Mouse (Mus musculus) layer of hippocampus, adult 9-10 months (tissue): ENCODE data around the gene Sept9.

ENCODE experiments used
- DNase-seq: peaks from one replicate; pipeline ENCODE4 v3.0.0; 2022; ENCODE audit warnings: low spot score

Sept9 gene

DNA sequence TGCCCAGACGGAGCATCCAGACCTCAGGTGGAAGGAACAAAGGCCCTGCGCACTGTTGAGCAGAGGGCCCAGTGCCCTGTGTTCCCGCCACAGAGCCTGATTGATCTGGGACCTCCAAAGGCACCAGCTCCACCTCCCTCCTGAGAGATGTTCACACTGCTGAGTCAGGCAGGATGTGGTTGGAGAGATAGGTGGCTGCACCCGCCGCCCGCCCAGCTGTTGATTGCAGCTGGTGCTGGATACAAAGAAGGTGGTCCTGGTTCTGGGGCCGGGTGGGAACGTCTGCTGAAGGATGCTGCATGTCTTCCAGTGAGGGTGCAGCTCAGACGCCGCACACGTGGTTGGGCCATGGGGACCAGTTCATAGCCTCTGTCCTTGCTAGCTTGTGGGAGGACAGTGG lies 93.0 kb downstream of the Sept9 start:
- DNase-seq: no peak

DNA sequence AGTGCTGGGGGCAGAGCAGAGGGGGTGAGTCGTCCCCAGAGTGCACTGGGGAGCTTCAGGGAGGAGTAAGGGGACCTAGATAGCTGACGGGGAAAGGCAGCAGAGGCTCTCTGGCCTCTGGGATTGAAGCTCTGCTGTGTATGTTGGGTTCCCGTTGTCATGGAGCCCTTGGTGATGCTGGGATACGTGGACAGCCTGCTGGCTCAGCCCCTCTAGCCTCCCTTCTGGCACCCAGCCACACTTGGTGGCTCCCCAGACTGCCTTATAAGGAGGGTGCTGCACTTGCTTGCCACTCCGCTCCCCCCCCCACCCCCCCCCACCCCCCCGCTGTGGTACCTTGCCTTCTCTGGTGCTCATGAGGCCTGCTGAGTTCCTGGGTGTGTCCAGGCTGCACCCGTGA lies 95.8 kb downstream of the Sept9 start:
- DNase-seq: no peak

DNA sequence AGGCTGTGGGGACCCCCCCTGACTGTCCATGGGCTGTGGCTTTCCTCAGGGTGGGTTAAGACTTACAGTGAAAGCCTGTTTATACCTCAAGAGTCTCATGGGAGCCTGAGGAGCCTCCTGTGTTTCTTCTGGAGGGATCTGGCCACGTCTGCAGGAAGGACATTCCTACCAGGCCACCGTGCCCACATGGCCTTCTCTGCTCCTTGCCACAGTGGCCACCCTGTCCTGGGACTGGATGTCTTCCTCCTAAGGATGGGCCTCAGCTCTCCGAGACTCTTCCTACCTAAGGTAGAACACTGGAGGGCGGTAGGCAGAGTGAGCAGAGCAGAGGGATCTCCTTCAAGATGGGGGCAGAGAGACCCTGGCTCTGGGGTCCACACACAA lies 96.6 kb downstream of the Sept9 start:
- DNase-seq: no peak

GRCm38 (mm10) chr11:117296500-117297189 lies 97.2 kb downstream of the Sept9 start:
- no peak for DNase-seq

DNA sequence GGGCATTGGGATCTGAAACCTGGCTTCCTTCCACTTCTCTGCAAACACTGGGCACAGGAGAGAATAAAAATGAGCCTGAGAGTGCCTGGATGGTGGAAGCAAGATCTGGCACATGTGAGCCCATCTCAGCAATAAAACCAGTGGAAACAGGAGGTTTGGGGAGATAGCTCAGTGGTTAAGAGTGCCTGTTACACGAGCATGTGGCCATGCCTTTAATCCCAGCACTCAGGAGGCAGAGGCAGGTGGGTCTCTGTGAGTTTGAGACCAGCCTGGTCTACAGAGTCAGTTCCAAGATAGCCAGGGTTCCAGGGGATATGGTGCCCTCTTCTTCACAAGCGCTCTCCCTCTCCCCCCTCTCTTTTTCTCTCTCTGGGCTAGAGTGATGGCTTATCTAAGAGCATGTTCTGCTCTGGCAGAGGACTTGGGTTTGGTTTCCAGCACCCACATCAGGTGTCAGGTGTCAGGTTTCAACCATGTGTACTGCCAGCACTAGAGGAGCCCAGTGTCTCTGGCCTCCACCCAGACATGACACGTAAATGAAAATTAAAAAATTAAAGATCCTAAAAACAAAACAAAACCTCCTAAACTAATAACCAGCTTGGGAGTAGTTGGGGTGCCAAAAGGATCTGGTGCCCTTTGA lies 97.8 kb downstream of the Sept9 start:
- DNase-seq: no peak

- DNase-seq: no peak
These were observed 100.3 kb downstream of the Sept9 start for GRCm38 (mm10) chr11:117299741-117300140.

DNA sequence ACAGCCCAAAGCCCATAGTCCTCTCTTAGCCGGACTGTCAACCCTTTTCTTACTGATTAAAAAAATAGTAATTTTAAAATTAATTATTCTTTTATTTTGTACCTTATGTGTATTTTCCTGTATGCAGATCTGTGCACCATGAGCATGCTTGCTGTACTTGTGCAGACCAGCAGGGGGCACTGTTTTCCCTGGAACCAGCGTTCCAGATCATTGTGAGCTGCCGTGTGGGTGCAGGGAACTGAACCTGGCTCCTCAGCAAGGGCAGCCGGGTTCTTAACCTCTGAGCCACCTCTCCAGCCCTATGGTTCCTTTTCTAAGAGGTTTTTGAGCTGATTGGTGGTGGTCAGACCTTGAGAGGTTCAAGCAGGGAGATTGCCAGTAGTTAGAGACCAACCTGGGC lies 101.3 kb downstream of the Sept9 start:
- no peak for DNase-seq

- DNase-seq: no peak
These were observed 102.3 kb downstream of the Sept9 start for GRCm38 (mm10) chr11:117301716-117302115.

DNA sequence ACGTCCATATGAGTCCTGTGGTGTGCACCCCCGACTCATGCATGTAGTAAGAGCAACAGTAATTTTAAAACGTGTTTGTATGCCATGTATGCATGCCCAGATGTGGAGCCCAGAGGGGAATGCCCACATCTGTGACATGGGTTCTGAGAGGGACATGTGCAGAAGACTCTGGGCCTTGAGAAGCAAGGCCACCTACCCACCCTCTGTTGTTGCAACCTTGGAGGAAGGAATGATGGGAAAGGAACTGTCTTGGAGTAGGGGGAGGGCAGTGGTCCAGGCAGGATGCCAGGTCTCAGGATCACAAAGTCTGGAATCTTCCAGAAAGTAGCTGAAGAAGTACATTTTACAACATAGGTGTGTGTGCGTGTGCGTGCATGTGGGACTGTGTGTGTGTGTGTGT lies 102.9 kb downstream of the Sept9 start:
- DNase-seq: no peak

- no peak for DNase-seq
These were observed 106.2 kb downstream of the Sept9 start for GRCm38 (mm10) chr11:117305509-117306188.

- DNase-seq: no peak
These were observed 107.0 kb downstream of the Sept9 start for GRCm38 (mm10) chr11:117306311-117307088.

GRCm38 (mm10) chr11:117307895-117308786 lies 108.7 kb downstream of the Sept9 start:
- no peak for DNase-seq

DNA sequence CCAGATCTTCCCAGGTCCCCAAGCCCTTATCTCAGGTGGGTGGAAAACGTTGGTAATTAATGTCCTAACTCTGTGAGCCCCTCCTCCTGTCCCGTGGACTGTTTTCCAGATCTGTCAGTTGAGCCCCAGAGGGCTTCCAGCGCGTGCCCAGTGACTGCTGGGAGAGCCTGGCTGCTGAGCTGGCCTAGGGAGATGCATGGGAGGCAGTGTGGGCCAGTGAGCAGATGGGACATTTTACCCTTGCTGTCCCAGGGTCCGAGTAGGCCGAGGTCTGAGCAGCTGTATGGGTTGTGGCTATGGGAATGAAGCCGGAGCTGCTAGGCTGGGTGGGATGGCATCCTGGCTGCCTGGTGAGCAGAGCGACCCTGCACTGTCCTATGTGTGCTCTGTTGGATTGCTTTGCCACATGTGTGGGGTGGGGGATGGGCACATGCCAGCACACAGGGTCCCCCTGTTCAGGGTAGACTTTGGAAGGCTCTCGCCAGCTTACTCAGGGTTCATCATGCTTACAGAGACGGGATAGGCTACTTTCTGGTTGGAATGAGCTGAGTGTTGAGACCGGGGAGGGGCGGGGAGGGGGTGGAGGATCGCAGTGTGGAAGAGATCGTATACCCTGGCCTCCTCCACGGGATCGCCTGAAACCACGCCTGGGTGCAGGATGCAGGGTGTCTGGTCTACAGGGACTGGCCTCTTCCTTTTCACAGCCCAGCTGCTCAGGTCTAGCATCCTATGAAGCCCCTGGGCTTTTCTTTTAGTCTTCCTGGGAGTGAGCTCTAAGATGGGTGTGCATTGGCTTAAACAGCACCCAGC lies 109.9 kb downstream of the Sept9 start:
- no peak for DNase-seq

DNA sequence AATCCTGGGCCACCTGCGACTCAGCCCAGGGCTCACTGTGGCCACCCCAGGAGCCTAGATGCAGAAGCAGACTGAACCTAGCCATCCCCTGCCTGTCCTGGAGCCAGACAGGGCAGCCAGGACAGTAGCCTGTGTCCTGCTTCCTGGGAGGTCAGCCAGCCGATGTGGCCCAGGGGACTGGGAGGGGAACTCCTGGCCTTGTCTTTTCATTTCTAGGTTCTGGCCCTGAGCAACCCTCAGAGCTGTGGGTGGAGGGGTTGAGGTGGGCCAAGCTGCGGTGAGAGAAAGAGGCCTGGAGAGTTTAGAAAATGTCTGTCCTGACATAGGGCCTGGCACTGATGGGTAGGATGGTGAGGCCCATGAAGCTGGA lies 110.4 kb downstream of the Sept9 start:
- DNase-seq: no peak

DNA sequence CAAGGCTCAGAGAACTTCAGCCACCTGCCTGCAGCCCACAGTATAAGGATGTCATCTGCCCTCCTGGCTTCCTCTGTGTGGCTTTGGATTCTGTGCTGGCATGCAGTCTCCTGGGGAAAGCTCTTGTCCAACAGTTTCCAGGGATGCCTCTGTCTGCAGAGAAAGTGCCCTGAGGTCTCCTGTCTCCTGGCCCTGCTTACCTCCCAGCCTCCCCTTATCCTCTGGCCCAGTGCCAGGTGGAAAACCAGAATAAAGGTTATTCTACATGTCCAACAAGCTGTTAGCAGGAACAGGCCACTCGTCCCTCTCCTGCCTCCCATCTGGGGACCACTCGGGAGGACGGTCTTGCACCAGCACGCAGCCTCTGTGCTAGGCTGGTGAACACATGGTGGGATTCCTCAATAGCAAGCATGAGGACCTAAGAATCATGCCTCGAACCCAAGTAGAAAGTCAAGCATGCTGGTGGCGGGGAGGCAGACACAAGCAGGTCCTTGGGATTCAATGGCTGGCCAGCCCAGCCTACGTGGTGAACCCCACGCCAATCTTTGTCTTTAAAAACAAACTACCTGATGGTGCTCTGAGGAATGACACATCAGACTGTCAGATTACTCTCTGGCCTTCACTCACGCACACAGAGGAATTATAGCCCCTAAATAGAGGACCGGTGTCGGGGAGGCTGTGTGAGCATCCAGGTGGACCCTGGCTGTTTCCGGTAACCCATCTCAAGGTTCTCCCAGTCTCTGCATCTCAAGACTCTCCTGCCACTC lies 111.1 kb downstream of the Sept9 start:
- no peak for DNase-seq

GRCm38 (mm10) chr11:117311127-117311800 lies 111.8 kb downstream of the Sept9 start:
- no peak for DNase-seq

DNA sequence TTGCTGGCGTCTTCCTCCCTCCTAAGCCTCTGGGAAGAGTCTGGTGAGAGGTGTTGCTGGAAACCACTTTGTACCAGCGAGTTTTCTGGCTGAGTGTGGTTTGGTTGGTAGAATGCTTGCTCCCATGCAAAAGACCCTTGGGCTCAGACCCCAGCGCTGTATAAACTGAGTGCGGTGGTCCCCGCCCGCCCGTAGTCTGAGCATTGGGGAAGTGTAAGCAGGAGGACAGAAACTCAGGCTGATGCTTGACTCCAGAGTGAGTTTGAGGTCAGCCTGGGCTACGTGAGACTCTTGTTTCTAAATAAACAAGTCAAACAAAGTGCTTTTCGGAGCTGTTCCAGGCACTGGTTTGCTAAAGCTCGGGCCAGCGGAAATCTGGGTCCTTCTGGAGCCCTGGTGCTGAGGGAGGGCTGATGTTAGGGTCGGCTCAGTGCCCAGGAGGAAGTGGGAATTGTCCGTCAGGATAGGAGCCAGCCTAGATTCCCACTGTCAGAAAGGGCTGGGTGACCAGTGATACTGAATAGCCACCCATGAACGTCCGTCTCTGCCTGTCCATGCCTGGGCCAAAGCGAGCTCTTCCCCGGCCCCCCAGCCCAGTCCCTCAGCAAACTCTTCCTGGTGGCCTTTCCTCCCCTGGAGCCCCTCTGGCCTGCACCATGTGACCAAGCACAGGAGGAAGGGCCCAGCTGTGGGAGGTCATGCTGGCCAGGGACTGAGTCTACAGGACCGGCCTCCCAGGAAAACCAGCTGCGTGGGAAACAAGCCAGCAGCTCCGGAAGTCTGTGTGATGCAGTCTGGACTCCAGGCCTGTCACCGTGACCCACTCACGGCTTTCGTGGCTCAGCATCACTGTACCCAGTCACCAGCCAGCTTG lies 112.8 kb downstream of the Sept9 start:
- DNase-seq: no peak

DNA sequence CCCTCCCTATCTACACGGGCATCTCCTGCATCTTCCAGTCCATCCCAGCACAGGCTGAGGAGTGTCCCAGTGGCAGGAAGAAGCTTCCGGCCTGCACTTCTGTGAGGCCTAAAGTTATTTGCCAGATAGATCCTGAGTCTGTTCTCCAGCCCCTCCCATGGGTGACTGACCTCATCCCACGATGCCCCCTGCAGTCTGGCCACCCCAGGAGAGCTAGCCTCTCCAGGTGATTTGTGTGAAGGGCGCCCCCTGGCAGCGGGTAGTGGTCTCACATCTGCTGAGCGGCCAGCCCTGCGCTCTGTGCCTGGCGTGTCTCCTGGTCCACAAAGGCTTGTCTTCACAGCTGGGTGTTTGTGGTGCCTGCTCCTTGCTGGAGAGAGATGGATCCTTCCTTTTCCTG lies 113.5 kb downstream of the Sept9 start:
- no peak for DNase-seq
